Mouse (Mus musculus) CH12.LX (cell line): Measurements from ENCODE around the gene Kcnd3.

Experiments used
- CHD2 ChIP-seq: IDR thresholded peaks from 2 replicates; pipeline ENCODE4 v1.6.1; 2011; ENCODE audit warnings: low read length, improper control_type of control experiment
- CTCF ChIP-seq, 2 experiments: IDR thresholded peaks in 1 of 2; conservative IDR thresholded peaks in 1 of 2; 2 replicates each; pipeline ENCODE4 v1.5.1; 2011 to 2012; ENCODE audit warnings: low read depth in 2 of 2, low read length in 2 of 2, improper control_type of control experiment in 1 of 2, inconsistent platforms in 1 of 2, mild to moderate bottlenecking in 1 of 2, moderate library complexity in 1 of 2
- E2F4 ChIP-seq: IDR thresholded peaks from 2 replicates; pipeline ENCODE4 v1.6.1; 2011; ENCODE audit warnings: low read depth, low read length, improper control_type of control experiment; ENCODE audit not compliant: insufficient replicate concordance
- ELF1 ChIP-seq: IDR thresholded peaks from 2 replicates; pipeline ENCODE4 v1.6.1; 2014; ENCODE audit warnings: low read depth, mild to moderate bottlenecking, inconsistent platforms, low read length, improper control_type of control experiment
- EP300 ChIP-seq: IDR thresholded peaks from 2 replicates; pipeline ENCODE4 v1.6.1; 2011; ENCODE audit warnings: low read length, improper control_type of control experiment
- HCFC1 ChIP-seq: IDR thresholded peaks from 2 replicates; pipeline ENCODE4 v1.6.1; 2012; ENCODE audit warnings: low read depth, mild to moderate bottlenecking, inconsistent platforms, low read length, improper control_type of control experiment
- JUN ChIP-seq: IDR thresholded peaks from 2 replicates; pipeline ENCODE4 v1.6.1; 2011; ENCODE audit warnings: low read depth, mild to moderate bottlenecking, low read length, improper control_type of control experiment, moderate library complexity; ENCODE audit not compliant: insufficient read depth
- MAFK ChIP-seq: IDR thresholded peaks from 2 replicates; pipeline ENCODE4 v1.6.1; 2011; ENCODE audit warnings: low read length, improper control_type of control experiment; ENCODE audit not compliant: insufficient replicate concordance
- MAX ChIP-seq: IDR thresholded peaks from 2 replicates; pipeline ENCODE4 v1.6.1; 2011; ENCODE audit warnings: low read length, improper control_type of control experiment
- POLR2A ChIP-seq: IDR thresholded peaks from 2 replicates; pipeline ENCODE4 v1.6.1; 2011; ENCODE audit warnings: low read depth, mild to moderate bottlenecking, improper control_type of control experiment, low read length
- POLR2AphosphoS2 ChIP-seq: IDR thresholded peaks from 2 replicates; pipeline ENCODE4 v1.6.1; 2011; ENCODE audit warnings: low read depth, low read length, improper control_type of control experiment
- TBP ChIP-seq: conservative IDR thresholded peaks from 2 replicates; pipeline ENCODE4 v1.6.1; 2011; ENCODE audit warnings: low read depth, low read length, improper control_type of control experiment
- TCF12 ChIP-seq: IDR thresholded peaks from 2 replicates; pipeline ENCODE4 v1.6.1; 2014; ENCODE audit warnings: low read depth, mild to moderate bottlenecking, inconsistent platforms, low read length, improper control_type of control experiment
- USF1 ChIP-seq: IDR thresholded peaks from 2 replicates; pipeline ENCODE4 v1.6.1; 2014; ENCODE audit warnings: low read depth, mild to moderate bottlenecking, inconsistent platforms, low read length, improper control_type of control experiment

DNA sequence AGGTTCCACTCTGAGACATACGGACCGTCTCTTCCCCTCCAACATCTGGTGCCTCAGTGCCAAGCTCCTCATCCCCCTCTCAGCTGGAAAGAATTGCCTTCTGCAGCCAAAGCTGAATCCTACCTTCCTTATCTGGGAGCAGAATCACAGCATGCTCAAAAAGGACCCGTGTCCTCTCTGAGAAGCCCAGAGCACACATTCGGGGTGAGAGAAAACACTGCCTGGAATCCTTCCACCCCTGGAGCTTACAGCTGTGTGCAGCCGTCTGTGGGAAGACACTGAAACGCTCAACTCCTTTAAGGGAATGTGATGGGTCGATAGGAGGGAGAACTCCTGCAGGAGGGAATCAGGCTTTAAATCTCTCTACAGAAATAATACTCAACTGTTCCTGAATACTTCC lies 46.1 kb upstream of the Kcnd3 start:
- no peak for TF ChIP-seq MAFK
- no peak for TF ChIP-seq CTCF (conservative IDR thresholded peaks at IDR 0.05 in 1 of 2, IDR thresholded peaks at IDR 0.05 in 1 of 2; ENCODE audit: low read depth in 2 of 2, low read length in 2 of 2)
- TF ChIP-seq HCFC1 = no peak
- no peak for TF ChIP-seq TCF12
- TF ChIP-seq POLR2AphosphoS2 = no peak
- no peak for TF ChIP-seq ELF1
- TF ChIP-seq POLR2A = no peak
- no peak for TF ChIP-seq EP300
- TF ChIP-seq USF1 = no peak
- no peak for TF ChIP-seq E2F4
- TF ChIP-seq TBP = no peak
- TF ChIP-seq MAX = no peak
- no peak for TF ChIP-seq CHD2
- no peak for TF ChIP-seq JUN
